Mouse (Mus musculus): ENCODE data around the gene Skp2. TPM values are rescaled to one million over a fixed set of nuclear protein-coding genes. Genes with fewer than 3 reads are reported as not detected.
A peak's percentile ranks its signal among the peaks of the same experiment; 100 is the strongest.
"Not testable (repeated sequence)": the region's sequence is repeated elsewhere in the genome, so short reads cannot be mapped to it uniquely, and the experiment has no call there.

The Skp2 gene
- 102 and 106 TPM in 2 replicates for polyA plus RNA-seq (2014; fragmentation: Nextera tagmentation; extraction: Ambion mirVana)

GRCm38 (mm10) chr15:9155325-9155724 lies at the start of gene Skp2:
Gene Skp2 (minus strand): TSS chr15:9155425.
- no peak within 1 kb of the TSS for H3K4me2 ChIP-seq
- H3K27me3 ChIP-seq (ENCODE audit: insufficient read depth, low read length) = no peaks in the 10 kb centered on the region
- ATAC-seq (ENCODE audit: insufficient read depth) (no peak), DNase-seq (no peak)
- no peak within 1 kb of the TSS for H3K27ac ChIP-seq (ENCODE audit: low read depth)
- H3K9ac ChIP-seq = no peak within 1 kb of the TSS
- no peak for TF ChIP-seq CTCF (IDR thresholded peaks at IDR 0.05; ENCODE audit: low read depth)
- no peaks in the 10 kb centered on the region for H3K4me1 ChIP-seq (ENCODE audit: insufficient read depth)
- H3K4me3 ChIP-seq (ENCODE audit: low read depth, low read length) = no peak within 1 kb of the TSS
- H3K9me3 ChIP-seq (ENCODE audit: low read depth, low read length) = no peaks in the 10 kb centered on the region
- H3K36me3 ChIP-seq (ENCODE audit: insufficient read depth) = peaks cover 31% of the 10 kb centered on the region

DNA sequence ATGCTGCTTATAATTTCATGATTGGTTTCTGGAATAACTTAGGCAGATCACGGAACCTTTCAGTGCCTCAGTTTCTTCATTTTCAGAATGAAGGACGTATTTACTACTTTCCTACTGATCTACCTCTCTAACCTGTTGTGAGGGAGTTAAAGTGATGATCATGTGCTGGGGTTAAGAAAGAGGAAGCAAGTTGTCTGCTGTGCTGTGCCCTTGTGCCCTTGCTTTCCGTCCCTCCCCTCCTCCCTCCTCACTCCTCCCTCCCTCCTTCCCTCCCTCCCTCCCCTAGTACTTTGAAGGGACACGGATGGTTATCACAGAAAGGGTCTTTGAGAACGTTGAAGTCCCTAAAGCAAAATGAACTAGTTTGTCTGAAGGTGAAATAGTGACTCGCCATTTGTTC lies 43.2 kb upstream of the Skp2 start:
- no peak overlapping the region for H3K27ac ChIP-seq (ENCODE audit: low read depth)
- ATAC-seq (ENCODE audit: insufficient read depth) (no peak), DNase-seq (no peak)
- H3K4me1 ChIP-seq (ENCODE audit: insufficient read depth) = no peaks in the 10 kb centered on the region
- H3K4me2 ChIP-seq = no peak overlapping the region
- no peak overlapping the region for H3K9ac ChIP-seq
- peaks cover 12% of the 10 kb centered on the region for H3K36me3 ChIP-seq (ENCODE audit: insufficient read depth)
- H3K4me3 ChIP-seq (ENCODE audit: low read depth, low read length) = no peak overlapping the region
- 50% methylated on average over 6 of the region's 6 CpGs for WGBS
- TF ChIP-seq CTCF (IDR thresholded peaks at IDR 0.05; ENCODE audit: low read depth) = no peak
- no peaks in the 10 kb centered on the region for H3K9me3 ChIP-seq (ENCODE audit: low read depth, low read length)
- H3K27me3 ChIP-seq (ENCODE audit: insufficient read depth, low read length) = no peaks in the 10 kb centered on the region

DNA sequence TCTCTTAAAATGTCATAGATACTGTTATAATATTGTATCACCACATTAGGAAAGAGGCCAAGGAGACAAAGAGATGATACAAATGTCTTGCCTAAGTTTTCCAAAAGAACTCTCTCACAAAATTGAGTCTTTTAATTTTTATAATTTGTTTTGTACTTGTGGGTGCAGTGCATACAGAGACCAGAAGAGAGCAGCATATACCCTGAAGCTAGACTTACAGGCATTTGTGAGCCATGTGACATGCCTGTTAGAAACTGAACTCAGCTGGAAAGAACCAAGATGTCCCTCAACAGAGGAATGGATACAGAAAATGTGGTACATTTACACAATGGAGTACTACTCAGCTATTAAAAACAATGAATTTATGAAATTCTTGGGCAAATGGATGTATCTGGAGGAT lies 37.5 kb upstream of the Skp2 start:
- not testable (repeated sequence) for H3K4me1 ChIP-seq (ENCODE audit: insufficient read depth); H3K27me3 ChIP-seq (ENCODE audit: insufficient read depth, low read length); H3K9ac ChIP-seq; H3K27ac ChIP-seq (ENCODE audit: low read depth); H3K4me3 ChIP-seq (ENCODE audit: low read depth, low read length); H3K4me2 ChIP-seq; ATAC-seq (ENCODE audit: insufficient read depth); H3K9me3 ChIP-seq (ENCODE audit: low read depth, low read length)
- H3K36me3 ChIP-seq (ENCODE audit: insufficient read depth) = peaks cover 32% of the 10 kb centered on the region
- DNase-seq = peak; percentile 10
- peak; percentile 15; the same call in 1 of the 2 replicates for TF ChIP-seq CTCF (IDR thresholded peaks at IDR 0.05; ENCODE audit: low read depth)

DNA sequence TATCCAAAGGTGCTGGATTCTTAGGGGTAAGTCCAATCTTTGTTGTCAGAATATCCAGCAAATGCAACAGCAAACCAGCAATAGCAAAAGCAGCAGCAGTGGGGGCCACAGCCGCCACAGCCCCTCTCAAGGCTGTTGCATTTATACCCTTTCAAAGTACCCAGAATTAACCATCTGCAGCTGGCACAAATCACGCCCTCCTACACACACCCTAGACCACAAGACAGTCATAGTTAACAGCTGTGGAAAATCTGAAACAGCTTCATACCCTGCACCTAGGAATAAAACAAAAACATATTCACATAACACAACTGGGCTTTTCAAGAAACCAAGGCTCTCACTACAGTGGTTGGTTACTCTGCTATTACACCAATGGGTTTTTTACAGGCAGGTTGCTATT lies 34.6 kb upstream of the Skp2 start:
- no peak overlapping the region for H3K9ac ChIP-seq
- no peak overlapping the region for H3K4me2 ChIP-seq
- no peak overlapping the region for H3K4me3 ChIP-seq (ENCODE audit: low read depth, low read length)
- 78% methylated on average over 2 of the region's 2 CpGs for WGBS
- no peaks in the 10 kb centered on the region for H3K9me3 ChIP-seq (ENCODE audit: low read depth, low read length)
- H3K27me3 ChIP-seq (ENCODE audit: insufficient read depth, low read length) = no peaks in the 10 kb centered on the region
- H3K27ac ChIP-seq (ENCODE audit: low read depth) = no peak overlapping the region
- peaks cover 33% of the 10 kb centered on the region for H3K36me3 ChIP-seq (ENCODE audit: insufficient read depth)
- H3K4me1 ChIP-seq (ENCODE audit: insufficient read depth) = no peaks in the 10 kb centered on the region
- DNase-seq (no peak), ATAC-seq (ENCODE audit: insufficient read depth) (no peak)
- no peak for TF ChIP-seq CTCF (IDR thresholded peaks at IDR 0.05; ENCODE audit: low read depth)

- Histone ChIP-seq H3K27ac (ENCODE audit: low read depth) (no peak overlapping the region), H3K4me3 (ENCODE audit: low read depth, low read length) (no peak overlapping the region), H3K4me1 (ENCODE audit: insufficient read depth) (no peaks in the 10 kb centered on the region), H3K4me2 (no peak overlapping the region), H3K27me3 (ENCODE audit: insufficient read depth, low read length) (no peaks in the 10 kb centered on the region), H3K9ac (no peak overlapping the region), H3K9me3 (ENCODE audit: low read depth, low read length) (no peaks in the 10 kb centered on the region), H3K36me3 (ENCODE audit: insufficient read depth) (peaks cover 28% of the 10 kb centered on the region)
- DNase-seq (no peak), ATAC-seq (ENCODE audit: insufficient read depth) (no peak)
- no peak for TF ChIP-seq CTCF (IDR thresholded peaks at IDR 0.05; ENCODE audit: low read depth)
- WGBS = 82% methylated on average over 5 of the region's 5 CpGs
Measured at GRCm38 (mm10) chr15:9183995-9184394, 28.8 kb upstream of the Skp2 start.

GRCm38 (mm10) chr15:9177038-9177437 lies 21.8 kb upstream of the Skp2 start:
- Histone ChIP-seq H3K27me3 (ENCODE audit: insufficient read depth, low read length) (no peaks in the 10 kb centered on the region), H3K4me3 (ENCODE audit: low read depth, low read length) (no peak overlapping the region), H3K4me2 (no peak overlapping the region), H3K4me1 (ENCODE audit: insufficient read depth) (no peaks in the 10 kb centered on the region), H3K27ac (ENCODE audit: low read depth) (no peak overlapping the region), H3K36me3 (ENCODE audit: insufficient read depth) (peaks cover 27% of the 10 kb centered on the region), H3K9me3 (ENCODE audit: low read depth, low read length) (no peaks in the 10 kb centered on the region), H3K9ac (no peak overlapping the region)
- no peak for ATAC-seq (ENCODE audit: insufficient read depth)
- 96% methylated on average over 3 of the region's 3 CpGs for WGBS
- no peak for DNase-seq
- no peak for TF ChIP-seq CTCF (IDR thresholded peaks at IDR 0.05; ENCODE audit: low read depth)

DNA sequence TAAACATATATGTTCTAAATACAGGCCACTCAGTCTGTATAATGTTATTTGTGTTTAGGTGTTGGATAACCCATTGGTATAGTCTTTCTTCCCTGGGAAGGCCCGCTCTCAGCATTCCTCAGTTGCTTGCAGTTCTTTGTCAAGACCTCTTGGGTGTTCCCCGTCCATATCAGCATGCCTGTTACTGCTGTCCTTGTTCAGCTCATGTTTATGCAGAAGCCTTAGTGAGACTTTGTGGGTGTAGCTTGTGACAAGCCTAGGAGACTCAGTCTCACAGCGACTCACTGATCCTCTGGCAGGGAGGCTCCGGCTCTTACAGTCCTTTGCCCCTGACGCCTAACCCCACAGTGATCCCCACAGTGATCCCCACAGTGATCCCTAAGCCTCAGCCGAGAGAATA lies 8.9 kb upstream of the Skp2 start:
- H3K9me3 ChIP-seq (ENCODE audit: low read depth, low read length) = no peaks in the 10 kb centered on the region
- H3K4me1 ChIP-seq (ENCODE audit: insufficient read depth) = no peaks in the 10 kb centered on the region
- no peak overlapping the region for H3K27ac ChIP-seq (ENCODE audit: low read depth)
- no peak overlapping the region for H3K4me3 ChIP-seq (ENCODE audit: low read depth, low read length)
- DNase-seq = no peak
- H3K9ac ChIP-seq = no peak overlapping the region
- WGBS = 65% methylated on average over 6 of the region's 6 CpGs
- no peaks in the 10 kb centered on the region for H3K27me3 ChIP-seq (ENCODE audit: insufficient read depth, low read length)
- H3K4me2 ChIP-seq = no peak overlapping the region
- no peak for ATAC-seq (ENCODE audit: insufficient read depth)
- H3K36me3 ChIP-seq (ENCODE audit: insufficient read depth) = peaks cover 34% of the 10 kb centered on the region
- no peak for TF ChIP-seq CTCF (IDR thresholded peaks at IDR 0.05; ENCODE audit: low read depth)

DNA sequence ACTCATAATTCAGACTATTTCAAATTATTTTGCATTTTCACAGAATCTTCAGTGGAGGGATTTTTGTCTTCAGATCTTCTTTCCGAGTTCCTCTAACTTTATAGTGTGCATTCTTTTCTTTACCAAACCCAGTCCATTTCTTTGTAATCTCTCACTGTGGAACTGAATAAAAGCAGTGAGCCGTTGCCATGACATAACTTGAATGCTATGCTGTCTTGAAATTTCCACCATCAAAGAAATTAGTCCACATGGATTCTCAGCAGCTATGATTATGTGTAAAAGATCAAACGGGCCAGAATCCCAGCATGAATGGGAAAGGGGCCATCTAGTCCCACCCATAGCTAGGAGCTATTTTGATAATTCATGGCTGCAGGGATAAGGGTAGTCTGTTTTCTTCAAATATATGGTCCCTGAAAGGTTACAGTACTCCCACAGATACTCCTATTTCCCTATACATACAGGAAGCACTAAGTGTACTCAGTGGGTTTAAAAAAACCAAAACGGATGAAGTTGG lies 7.4 kb upstream of the Skp2 start:
- no peaks in the 10 kb centered on the region for H3K4me1 ChIP-seq (ENCODE audit: insufficient read depth)
- H3K9me3 ChIP-seq (ENCODE audit: low read depth, low read length) = no peaks in the 10 kb centered on the region
- no peak overlapping the region for H3K4me2 ChIP-seq
- H3K36me3 ChIP-seq (ENCODE audit: insufficient read depth) = peaks cover 28% of the 10 kb centered on the region
- no peak for DNase-seq
- no peak overlapping the region for H3K4me3 ChIP-seq (ENCODE audit: low read depth, low read length)
- 83% methylated on average over 4 of the region's 4 CpGs for WGBS
- no peak for ATAC-seq (ENCODE audit: insufficient read depth)
- H3K9ac ChIP-seq = no peak overlapping the region
- TF ChIP-seq CTCF (IDR thresholded peaks at IDR 0.05; ENCODE audit: low read depth) = no peak
- H3K27me3 ChIP-seq (ENCODE audit: insufficient read depth, low read length) = no peaks in the 10 kb centered on the region
- H3K27ac ChIP-seq (ENCODE audit: low read depth) = no peak overlapping the region

Measured in lung, embryonic 14.5 days (tissue).